Mouse (Mus musculus) mesoderm, embryonic 11.5 days (tissue): ENCODE results near the gene Tm4sf19.

Experiments used
- DNase-seq: peaks from one replicate; pipeline ENCODE4 v3.0.0-alpha.2; 2012; ENCODE audit warnings: low read depth, low spot score

The Tm4sf19 gene

GRCm38 (mm10) chr16:32400267-32400666, at the start of gene Tm4sf19:
TSS of gene Tm4sf19 (plus strand) at chr16:32400506.
- DNase-seq: no peak

- DNase-seq: no peak
Measured at GRCm38 (mm10) chr16:32350776-32351175, 49.5 kb upstream of the Tm4sf19 start.

GRCm38 (mm10) chr16:32363530-32363929, 36.8 kb upstream of the Tm4sf19 start:
- no peak for DNase-seq

- no peak for DNase-seq
Measured at GRCm38 (mm10) chr16:32371351-32371750, 29.0 kb upstream of the Tm4sf19 start.

GRCm38 (mm10) chr16:32379575-32379974, 20.7 kb upstream of the Tm4sf19 start:
- no peak for DNase-seq

- DNase-seq: no peak
Measured at GRCm38 (mm10) chr16:32382901-32383300, 17.4 kb upstream of the Tm4sf19 start.

- no peak for DNase-seq
Measured at GRCm38 (mm10) chr16:32384885-32385284, 15.4 kb upstream of the Tm4sf19 start.

- no peak for DNase-seq
Measured at GRCm38 (mm10) chr16:32386826-32387225, 13.5 kb upstream of the Tm4sf19 start.

- no peak for DNase-seq
Measured at GRCm38 (mm10) chr16:32389049-32389448, 11.3 kb upstream of the Tm4sf19 start.

GRCm38 (mm10) chr16:32389841-32390240, 10.5 kb upstream of the Tm4sf19 start:
- DNase-seq: no peak

GRCm38 (mm10) chr16:32390882-32391281, 9.4 kb upstream of the Tm4sf19 start:
- no peak for DNase-seq

- no peak for DNase-seq
Measured at GRCm38 (mm10) chr16:32395679-32396540, 4.4 kb upstream of the Tm4sf19 start.

GRCm38 (mm10) chr16:32396541-32396835, 3.8 kb upstream of the Tm4sf19 start:
- DNase-seq: peak; percentile 8

- DNase-seq: no peak
Measured at GRCm38 (mm10) chr16:32398206-32398605, 2.1 kb upstream of the Tm4sf19 start.

- DNase-seq: no peak
Measured at GRCm38 (mm10) chr16:32401335-32401965, 1.1 kb downstream of the Tm4sf19 start.

GRCm38 (mm10) chr16:32402818-32403217, 2.5 kb downstream of the Tm4sf19 start:
- no peak for DNase-seq

GRCm38 (mm10) chr16:32405716-32406115, 5.4 kb downstream of the Tm4sf19 start:
- DNase-seq: no peak

GRCm38 (mm10) chr16:32406671-32407070, 6.4 kb downstream of the Tm4sf19 start:
- no peak for DNase-seq

- DNase-seq: no peak
Measured at GRCm38 (mm10) chr16:32407730-32408129, 7.4 kb downstream of the Tm4sf19 start.

GRCm38 (mm10) chr16:32417457-32417856, 17.2 kb downstream of the Tm4sf19 start:
- no peak for DNase-seq

GRCm38 (mm10) chr16:32419517-32420483, 19.5 kb downstream of the Tm4sf19 start, which contains the start of gene Tctex1d2:
TSS of gene Tctex1d2 (plus strand) at chr16:32419702.
- DNase-seq: peak; percentile 96

GRCm38 (mm10) chr16:32427506-32427905, 27.2 kb downstream of the Tm4sf19 start:
- DNase-seq: no peak
